Mouse (Mus musculus) cerebellum, adult 2 months (tissue): ENCODE measurements around the gene Spns3. TPM values are rescaled to one million over a fixed set of nuclear protein-coding genes. Genes with fewer than 3 reads are reported as not detected.
"Not testable (repeated sequence)": the region's sequence is repeated elsewhere in the genome, so short reads cannot be mapped to it uniquely, and the experiment has no call there.

ENCODE experiments used
- DNase-seq, 2 experiments: peaks; one replicate each; pipeline ENCODE4 v3.0.0; 2021
- H3K27ac ChIP-seq: fragments of 200-500 bp; 2 replicates; pipeline ENCODE4 v1.5.1; 2012; ENCODE audit warnings: low read length, control low read depth, inconsistent platforms; ENCODE audit not compliant: insufficient read depth
- H3K27me3 ChIP-seq: fragments of 200-500 bp; 2 replicates; pipeline ENCODE4 v1.6.1; 2012; ENCODE audit warnings: inconsistent platforms, mild to moderate bottlenecking, low read length, moderate library complexity; ENCODE audit not compliant: control insufficient read depth, insufficient read depth
- H3K4me1 ChIP-seq: fragments of 200-500 bp; 2 replicates; pipeline ENCODE4 v1.6.1; 2011; ENCODE audit warnings: low read length; ENCODE audit not compliant: control insufficient read depth, insufficient read depth
- H3K4me3 ChIP-seq: fragments of 200-500 bp; replicated peaks from 2 replicates; pipeline ENCODE3; 2011; ENCODE audit warnings: mild to moderate bottlenecking, low read depth, low read length, control low read depth; ENCODE audit not compliant: insufficient read depth
- CTCF ChIP-seq: fragments of 200-500 bp; IDR thresholded peaks from 2 replicates; pipeline ENCODE4 v1.5.1; 2011; ENCODE audit warnings: low read depth, mild to moderate bottlenecking, control low read depth, low read length, moderate library complexity, borderline replicate concordance; ENCODE audit not compliant: insufficient read depth
- POLR2A ChIP-seq: fragments of 200-500 bp; IDR thresholded peaks from 2 replicates; pipeline ENCODE4 v1.6.1; 2011; ENCODE audit warnings: low read length, control low read depth, borderline replicate concordance; ENCODE audit not compliant: insufficient read depth
- WGBS: fragments of 180-500 bp; shearing (Covaris S2); methylation state at CpG from one replicate; pipeline ENCODE4 v1.1.7; 2018; 5-methylcytosine and 5-hydroxymethylcytosine counted together
- polyA plus RNA-seq: library from polyadenylated mRNA; depleted of rRNA; stranded (reverse); fragments of >200 nt; gene quantifications from 2 replicates; pipeline ENCODE4 v1.2.3, GENCODE M21; 2012

Spns3 gene
- polyA plus RNA-seq, 1 experiment, result 0.84 TPM

GRCm38 (mm10) chr11:72551531-72552105, 1.3 kb upstream of the Spns3 start:
- TF ChIP-seq POLR2A (no peak), CTCF (no peak)
- no peak for DNase-seq
- H3K27ac ChIP-seq, result no peak overlapping the region
- H3K4me1 ChIP-seq, result no peaks in the 10 kb centered on the region; the same call in 1 of the 2 replicates
- no peak overlapping the region for H3K4me3 ChIP-seq
- H3K27me3 ChIP-seq, result no peaks in the 10 kb centered on the region
- WGBS, result 46% methylated on average over 7 of the region's 7 CpGs

DNA sequence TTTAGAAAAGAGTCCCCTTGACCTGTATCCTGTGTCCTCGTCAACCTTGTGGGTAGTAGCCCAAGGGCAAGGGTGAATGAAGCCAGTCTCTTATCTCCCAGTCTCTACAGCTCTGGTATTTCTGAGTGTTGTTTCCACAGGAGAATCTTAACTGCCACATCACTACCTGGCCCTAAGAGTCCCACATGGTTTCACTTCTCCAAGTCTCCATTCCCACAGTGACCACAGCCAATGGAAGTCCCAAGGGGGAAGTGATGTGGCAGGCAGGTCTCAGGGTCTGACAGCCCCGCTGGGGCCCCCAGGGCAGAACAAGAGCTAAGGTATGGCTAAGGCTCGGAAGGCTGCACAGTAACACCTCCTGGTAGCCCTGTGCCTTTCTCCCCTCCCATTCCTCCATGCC, 3.1 kb downstream of the Spns3 start:
- H3K27me3 ChIP-seq, result no peaks in the 10 kb centered on the region
- WGBS, result 82% methylated on average over 3 of the region's 3 CpGs
- DNase-seq, result no peak

GRCm38 (mm10) chr11:72544716-72545115, 5.6 kb downstream of the Spns3 start:
- WGBS, result 70% methylated on average over 7 of the region's 7 CpGs
- no peak for DNase-seq
- Histone ChIP-seq H3K4me1 (0 out of 2 replicates have a peak, but pooled peaks cover 2% of the 10 kb centered on the region), H3K4me3 (no peak overlapping the region), H3K27ac (no peak overlapping the region), H3K27me3 (no peaks in the 10 kb centered on the region)
- no peak for TF ChIP-seq CTCF
- TF ChIP-seq POLR2A, result no peak

More for the DNA sequence above, 3.1 kb downstream of the Spns3 start:
- Histone ChIP-seq H3K4me3 (no peak overlapping the region), H3K27ac (no peak overlapping the region), H3K4me1 (no peaks in the 10 kb centered on the region; the same call in 1 of the 2 replicates)
- no peak for TF ChIP-seq CTCF
- TF ChIP-seq POLR2A, result no peak

GRCm38 (mm10) chr11:72543692-72544091, 6.6 kb downstream of the Spns3 start:
- H3K4me1 ChIP-seq, H3K27me3 ChIP-seq, H3K27ac ChIP-seq, H3K4me3 ChIP-seq, DNase-seq: not testable (repeated sequence)
- 100% methylated on average over 1 of the region's 1 CpGs for WGBS

DNA sequence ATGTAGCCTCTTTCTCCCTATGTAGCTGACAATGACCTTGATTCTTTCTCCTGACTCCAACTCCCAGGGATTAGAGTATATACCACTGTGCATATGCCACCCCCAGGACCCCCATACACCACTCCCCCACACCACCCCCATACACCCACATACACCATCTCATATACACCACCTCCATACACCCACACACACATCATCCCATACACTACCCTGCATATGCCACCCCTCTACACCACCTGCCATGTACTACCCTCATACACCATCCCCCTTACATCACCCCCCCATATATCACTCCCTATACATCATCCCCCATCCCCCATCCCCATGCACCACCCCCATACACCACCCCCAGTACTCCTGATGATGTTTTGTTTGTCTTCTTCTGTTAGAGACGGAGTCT, 7.7 kb downstream of the Spns3 start:
- TF ChIP-seq POLR2A, result no peak
- TF ChIP-seq CTCF, result no peak
- Histone ChIP-seq H3K4me3 (no peak overlapping the region), H3K27ac (no peak overlapping the region), H3K4me1 (0 out of 2 replicates have a peak, but pooled peaks cover 2% of the 10 kb centered on the region), H3K27me3 (no peaks in the 10 kb centered on the region)
- DNase-seq, result no peak
- WGBS, result 88% methylated on average over 1 of the region's 1 CpGs

DNA sequence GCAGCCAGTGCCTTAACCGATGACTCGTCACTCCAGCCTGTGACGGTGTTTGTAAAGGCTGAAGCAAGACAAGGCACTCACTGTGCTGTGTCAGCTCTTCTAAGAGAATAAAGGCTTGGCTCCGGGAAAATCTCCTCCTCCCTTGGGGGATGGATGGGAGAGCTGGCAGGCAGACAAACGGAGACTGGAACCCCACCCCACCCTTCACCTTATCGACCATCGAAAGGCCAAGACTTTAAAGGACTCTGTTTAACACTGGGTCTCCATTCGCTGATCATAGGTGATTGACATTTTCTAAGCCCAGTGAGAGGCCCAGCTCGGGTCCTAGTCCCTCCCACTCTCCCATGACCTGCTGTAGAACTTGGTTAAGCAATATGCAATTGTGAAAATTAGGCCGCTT, 8.4 kb downstream of the Spns3 start:
- Histone ChIP-seq H3K27ac (no peak overlapping the region), H3K27me3 (no peaks in the 10 kb centered on the region), H3K4me3 (no peak overlapping the region), H3K4me1 (0 out of 2 replicates have a peak, but pooled peaks cover 2% of the 10 kb centered on the region)
- DNase-seq, result no peak
- TF ChIP-seq POLR2A (no peak), CTCF (no peak)
- WGBS, result 78% methylated on average over 10 of the region's 10 CpGs

DNA sequence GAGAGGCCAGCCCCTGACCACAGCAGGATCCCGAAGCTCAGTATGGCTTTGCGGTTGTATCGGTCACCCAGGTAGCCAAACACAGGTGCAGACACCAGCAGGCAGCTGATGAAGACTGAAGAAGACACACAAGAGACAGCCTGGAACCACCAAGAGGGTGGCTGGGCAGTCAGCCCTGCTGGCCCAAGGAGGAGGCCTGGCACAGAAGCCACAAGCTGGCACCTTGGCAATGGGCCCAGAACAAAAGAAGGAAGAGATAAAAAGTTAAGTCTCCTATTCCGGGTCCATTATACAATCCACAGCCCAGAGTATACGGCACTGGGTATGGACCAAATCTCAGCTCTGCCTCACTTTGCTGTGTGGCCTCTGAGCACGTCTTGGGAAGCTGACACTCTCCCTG, 9.9 kb downstream of the Spns3 start:
- Histone ChIP-seq H3K27me3 (no peaks in the 10 kb centered on the region), H3K4me3 (no peak overlapping the region), H3K27ac (no peak overlapping the region), H3K4me1 (0 out of 2 replicates have a peak, but pooled peaks cover 2% of the 10 kb centered on the region)
- peak; percentile 59 to 74 for DNase-seq
- TF ChIP-seq POLR2A (no peak), CTCF (no peak)
- 10% methylated on average over 6 of the region's 6 CpGs for WGBS

DNA sequence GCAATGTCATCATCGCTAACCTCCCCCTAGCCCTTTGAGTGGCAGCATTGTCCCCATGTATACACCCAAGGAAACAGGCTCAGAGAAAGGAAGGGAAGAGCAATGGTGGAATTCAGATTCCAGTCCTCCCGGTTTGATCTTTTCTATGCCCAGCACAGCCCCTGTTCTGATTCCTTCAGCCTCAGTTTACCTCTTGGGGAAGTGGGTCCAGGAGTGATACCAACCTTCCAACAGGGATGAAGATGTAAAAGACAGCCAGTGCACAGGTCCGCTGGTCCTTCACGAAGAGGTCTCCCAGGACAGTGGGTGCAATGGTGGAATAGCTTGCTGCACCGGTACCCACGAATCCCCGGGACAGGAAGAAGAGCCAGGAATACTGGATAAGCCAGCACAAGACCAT, 11.5 kb downstream of the Spns3 start:
- TF ChIP-seq POLR2A (no peak), CTCF (no peak)
- no peak overlapping the region for H3K27ac ChIP-seq
- no peak for DNase-seq
- no peak overlapping the region for H3K4me3 ChIP-seq
- WGBS, result 93% methylated on average over 7 of the region's 7 CpGs
- 0 out of 2 replicates have a peak, but pooled peaks cover 2% of the 10 kb centered on the region for H3K4me1 ChIP-seq
- no peaks in the 10 kb centered on the region for H3K27me3 ChIP-seq
